Mouse (Mus musculus): Measurements from ENCODE around the gene Adam1b. TPM values are rescaled to one million over a fixed set of nuclear protein-coding genes. Genes with fewer than 3 reads are reported as not detected.
"Not testable (repeated sequence)": the region's sequence is repeated elsewhere in the genome, so short reads cannot be mapped to it uniquely, and the experiment has no call there.

Adam1b gene
- polyA plus RNA-seq, 1 experiment from 2014 or later: 0.10 TPM

DNA sequence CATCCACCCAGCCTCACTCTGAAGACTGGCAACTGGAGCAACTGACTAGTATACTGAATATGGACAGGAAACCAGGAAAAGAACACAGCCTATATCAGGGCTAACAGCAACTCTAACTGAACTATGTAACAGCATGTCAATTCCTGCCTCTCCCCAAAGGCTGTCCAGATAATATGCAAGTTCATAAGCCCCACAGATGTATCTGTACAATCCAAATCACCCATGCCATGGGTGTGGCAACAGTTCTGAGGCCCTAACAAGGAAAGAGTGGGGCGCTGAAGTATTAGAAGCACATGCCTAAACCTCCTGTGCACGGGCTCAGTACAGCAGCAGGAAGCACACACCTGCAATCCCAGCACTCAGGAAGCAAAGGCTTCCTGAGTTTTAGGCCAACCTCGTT is 31.9 kb upstream of the Adam1b start:
- H3K9ac ChIP-seq: no peak overlapping the region
- no peaks in the 10 kb centered on the region for H3K27me3 ChIP-seq
- no peak for ATAC-seq (ENCODE audit: low FRiP score)
- H3K36me3 ChIP-seq (replicated peaks): peaks cover 71% of the 10 kb centered on the region
- peaks cover 5% of the 10 kb centered on the region; the same call in 1 of the 2 replicates for H3K4me1 ChIP-seq
- no peak overlapping the region for H3K4me3 ChIP-seq (replicated peaks)
- no peaks in the 10 kb centered on the region for H3K9me3 ChIP-seq
- 93% methylated on average over 3 of the region's 3 CpGs for WGBS
- H3K27ac ChIP-seq: no peak overlapping the region
- H3K4me2 ChIP-seq: no peak overlapping the region

DNA sequence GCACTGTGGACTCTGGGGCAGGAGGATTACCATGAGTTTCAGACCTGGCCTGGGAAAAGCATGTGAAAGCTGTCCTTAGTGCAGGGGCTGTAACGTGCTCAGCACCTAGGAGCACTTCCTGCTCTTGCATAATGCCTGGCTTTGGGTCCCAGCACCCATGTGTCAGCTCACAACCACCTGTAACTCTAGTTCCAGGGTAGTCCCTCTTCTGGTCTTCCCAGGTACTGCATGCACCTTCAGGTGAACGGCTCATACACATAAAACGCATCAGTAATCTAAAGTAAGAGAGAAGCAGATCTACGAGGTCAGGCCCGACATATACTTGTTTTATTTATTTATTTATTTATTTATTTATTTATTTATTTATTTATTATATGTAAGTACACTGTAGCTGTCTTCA is 31.3 kb upstream of the Adam1b start:
- Histone ChIP-seq H3K9ac (no peak overlapping the region), H3K4me2 (no peak overlapping the region), H3K27me3 (no peaks in the 10 kb centered on the region), H3K9me3 (no peaks in the 10 kb centered on the region), H3K4me3 (replicated peaks) (no peak overlapping the region), H3K4me1 (peaks cover 5% of the 10 kb centered on the region; the same call in 1 of the 2 replicates), H3K36me3 (replicated peaks) (peaks cover 77% of the 10 kb centered on the region), H3K27ac (no peak overlapping the region)
- 93% methylated on average over 5 of the region's 5 CpGs for WGBS
- no peak for ATAC-seq (ENCODE audit: low FRiP score)

DNA sequence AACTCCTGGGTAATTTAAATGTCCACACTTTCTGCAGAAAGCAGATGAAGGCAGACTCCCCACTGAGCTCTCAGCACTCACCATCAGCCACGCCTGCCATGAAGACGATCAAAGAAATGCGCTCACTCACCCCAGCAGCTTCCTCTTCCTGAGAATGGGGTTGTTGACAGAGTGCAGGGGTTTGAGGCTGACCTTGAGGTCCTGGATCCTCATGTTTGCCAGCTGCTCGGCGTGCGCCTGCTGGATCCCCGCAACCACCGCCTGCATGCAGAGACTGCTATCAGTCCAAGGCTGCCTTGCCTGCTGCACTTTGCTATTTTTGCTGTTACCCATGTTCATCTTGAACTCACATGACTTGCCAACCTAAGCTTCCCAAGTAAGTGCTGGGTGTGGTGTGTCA is 23.7 kb upstream of the Adam1b start:
- no peaks in the 10 kb centered on the region for H3K9me3 ChIP-seq
- H3K4me2 ChIP-seq: no peak overlapping the region
- no peak overlapping the region for H3K27ac ChIP-seq
- peaks cover 84% of the 10 kb centered on the region for H3K36me3 ChIP-seq (replicated peaks)
- no peaks in the 10 kb centered on the region for H3K27me3 ChIP-seq
- H3K4me1 ChIP-seq: no peaks in the 10 kb centered on the region
- 93% methylated on average over 8 of the region's 8 CpGs for WGBS
- H3K4me3 ChIP-seq (replicated peaks): no peak overlapping the region
- H3K9ac ChIP-seq: no peak overlapping the region
- ATAC-seq (ENCODE audit: low FRiP score): no peak

DNA sequence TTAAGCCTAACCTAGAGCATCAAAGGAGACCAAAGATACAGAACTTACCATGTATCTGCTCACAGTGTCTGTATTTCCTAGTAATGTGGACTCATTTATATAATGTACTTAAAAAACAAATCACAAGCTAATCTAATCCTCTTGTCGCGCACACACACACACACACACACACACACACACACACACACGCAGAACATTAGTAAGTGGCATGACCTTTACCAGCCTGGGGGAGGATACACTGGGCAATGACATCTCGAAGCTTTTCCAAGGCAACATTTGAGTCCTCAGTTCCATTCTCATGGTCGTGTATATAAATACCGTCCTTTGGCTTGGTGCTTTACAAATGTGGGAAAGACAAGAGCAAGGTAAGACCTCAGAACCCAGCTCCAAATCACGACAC is 23.3 kb upstream of the Adam1b start:
- Histone ChIP-seq H3K27ac (no peak overlapping the region), H3K36me3 (replicated peaks) (peaks cover 83% of the 10 kb centered on the region), H3K4me2 (no peak overlapping the region), H3K9ac (no peak overlapping the region), H3K27me3 (no peaks in the 10 kb centered on the region), H3K9me3 (no peaks in the 10 kb centered on the region), H3K4me1 (no peaks in the 10 kb centered on the region), H3K4me3 (replicated peaks) (no peak overlapping the region)
- no peak for ATAC-seq (ENCODE audit: low FRiP score)
- 90% methylated on average over 7 of the region's 7 CpGs for WGBS

DNA sequence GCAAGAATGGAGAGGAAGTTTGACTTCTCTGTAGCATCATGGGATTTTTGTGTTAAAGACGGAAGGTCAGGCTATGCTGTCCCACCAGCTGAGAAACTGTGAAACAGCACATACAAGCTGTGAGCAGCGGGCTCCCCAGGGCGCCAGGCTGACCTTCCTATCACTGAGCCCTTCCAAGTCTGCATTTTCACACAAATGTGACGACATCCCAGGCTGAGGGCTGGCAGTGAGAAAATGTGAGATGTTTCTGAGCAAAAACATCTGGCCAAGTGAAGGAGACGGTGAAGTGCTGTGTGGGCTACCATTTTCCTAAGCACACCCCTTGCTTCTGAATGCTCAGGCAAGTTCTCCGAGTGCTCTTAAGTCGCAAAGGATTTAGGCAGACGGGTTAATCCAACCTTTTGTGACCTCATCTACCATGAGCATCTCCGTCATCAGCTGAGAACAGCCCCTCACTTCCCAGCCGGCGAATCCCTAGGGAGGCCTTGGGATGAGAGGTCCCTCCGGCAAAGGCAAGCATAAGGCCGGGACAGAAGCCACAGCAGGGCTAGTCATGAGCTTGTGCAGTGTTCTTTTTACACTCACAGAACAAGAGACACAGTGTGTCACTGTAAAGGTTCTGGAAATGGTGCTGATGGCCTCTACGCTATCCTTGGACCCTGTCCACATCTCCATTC is 22.7 kb upstream of the Adam1b start:
- H3K9ac ChIP-seq: no peak overlapping the region
- H3K27ac ChIP-seq: no peak overlapping the region
- no peak for ATAC-seq (ENCODE audit: low FRiP score)
- no peak overlapping the region for H3K4me3 ChIP-seq (replicated peaks)
- H3K4me1 ChIP-seq: no peaks in the 10 kb centered on the region
- no peaks in the 10 kb centered on the region for H3K9me3 ChIP-seq
- 96% methylated on average over 14 of the region's 14 CpGs for WGBS
- H3K27me3 ChIP-seq: no peaks in the 10 kb centered on the region
- H3K36me3 ChIP-seq (replicated peaks): peaks cover 83% of the 10 kb centered on the region
- no peak overlapping the region for H3K4me2 ChIP-seq

DNA sequence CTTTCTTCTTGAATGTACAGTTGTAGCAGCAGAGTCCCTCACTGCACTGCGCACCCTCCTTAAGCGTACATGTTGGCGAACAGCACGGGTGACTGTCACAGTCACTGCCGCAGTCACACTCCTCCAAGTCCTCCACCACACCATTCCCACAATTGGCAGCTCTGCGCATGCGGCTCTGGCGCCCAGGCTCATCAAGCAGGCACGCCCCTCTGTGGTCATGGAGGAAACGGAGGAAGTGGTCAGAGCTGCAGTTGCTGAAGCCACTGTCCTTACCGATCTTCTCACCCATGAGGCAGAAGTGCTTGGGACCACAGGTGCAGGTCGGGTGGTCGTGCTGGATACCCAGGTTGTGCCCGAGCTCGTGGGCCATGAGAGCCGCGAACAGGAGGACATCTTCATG is 16.5 kb upstream of the Adam1b start:
- H3K36me3 ChIP-seq (replicated peaks): peaks cover 46% of the 10 kb centered on the region
- H3K27ac ChIP-seq; H3K9me3 ChIP-seq; H3K4me1 ChIP-seq; H3K27me3 ChIP-seq; ATAC-seq (ENCODE audit: low FRiP score); H3K9ac ChIP-seq; H3K4me3 ChIP-seq (replicated peaks); H3K4me2 ChIP-seq: not testable (repeated sequence)
- WGBS: 92% methylated on average over 11 of the region's 17 CpGs

DNA sequence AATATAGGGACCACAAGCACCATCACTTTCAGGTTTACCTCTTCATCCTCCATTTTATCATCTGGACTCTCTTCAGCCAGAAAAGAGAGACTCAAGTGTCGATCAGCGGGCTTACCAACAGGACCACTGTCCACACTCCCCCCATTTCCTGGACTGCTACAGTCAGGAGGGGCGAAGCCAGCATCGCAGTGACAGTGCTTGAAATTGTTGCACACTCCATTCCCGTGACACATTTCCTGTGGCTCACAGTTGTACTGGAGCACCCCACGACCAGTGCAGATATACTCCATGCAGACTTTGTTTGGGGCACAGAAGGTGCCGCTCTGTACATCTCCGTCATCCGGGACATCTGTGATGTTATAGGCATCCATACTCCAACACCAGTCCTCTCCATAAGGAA is 15.7 kb upstream of the Adam1b start:
- H3K4me3 ChIP-seq (replicated peaks): no peak overlapping the region
- H3K27ac ChIP-seq: no peak overlapping the region
- H3K27me3 ChIP-seq: no peaks in the 10 kb centered on the region
- 95% methylated on average over 9 of the region's 9 CpGs for WGBS
- H3K4me1 ChIP-seq: no peaks in the 10 kb centered on the region
- H3K4me2 ChIP-seq: no peak overlapping the region
- H3K36me3 ChIP-seq (replicated peaks): peaks cover 38% of the 10 kb centered on the region
- no peak overlapping the region for H3K9ac ChIP-seq
- H3K9me3 ChIP-seq: no peaks in the 10 kb centered on the region
- ATAC-seq (ENCODE audit: low FRiP score): no peak

DNA sequence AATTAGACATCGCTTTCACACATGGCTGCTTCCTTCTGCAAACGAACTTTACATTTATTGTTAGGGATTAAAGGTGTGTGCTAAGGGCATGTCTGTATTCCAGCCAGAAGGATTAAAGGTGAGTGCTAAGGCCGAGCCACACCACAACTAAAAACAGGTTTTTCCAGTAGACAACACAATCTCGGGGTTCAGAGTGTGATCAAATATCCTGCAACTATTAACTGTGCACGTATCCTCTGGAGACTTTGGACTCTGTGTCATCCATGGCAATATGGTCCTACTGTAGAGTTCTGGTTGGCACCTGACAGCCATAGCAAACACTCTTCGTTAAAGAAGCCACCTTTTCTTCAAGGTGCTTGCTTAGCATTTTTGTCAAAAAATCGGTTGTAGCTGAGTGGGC is 6.8 kb upstream of the Adam1b start:
- Histone ChIP-seq H3K27me3 (no peaks in the 10 kb centered on the region), H3K27ac (no peak overlapping the region), H3K36me3 (replicated peaks) (no peaks in the 10 kb centered on the region), H3K4me3 (replicated peaks) (no peak overlapping the region), H3K4me2 (no peak overlapping the region), H3K4me1 (no peaks in the 10 kb centered on the region), H3K9me3 (no peaks in the 10 kb centered on the region), H3K9ac (no peak overlapping the region)
- WGBS: 82% methylated on average over 7 of the region's 7 CpGs
- no peak for ATAC-seq (ENCODE audit: low FRiP score)

DNA sequence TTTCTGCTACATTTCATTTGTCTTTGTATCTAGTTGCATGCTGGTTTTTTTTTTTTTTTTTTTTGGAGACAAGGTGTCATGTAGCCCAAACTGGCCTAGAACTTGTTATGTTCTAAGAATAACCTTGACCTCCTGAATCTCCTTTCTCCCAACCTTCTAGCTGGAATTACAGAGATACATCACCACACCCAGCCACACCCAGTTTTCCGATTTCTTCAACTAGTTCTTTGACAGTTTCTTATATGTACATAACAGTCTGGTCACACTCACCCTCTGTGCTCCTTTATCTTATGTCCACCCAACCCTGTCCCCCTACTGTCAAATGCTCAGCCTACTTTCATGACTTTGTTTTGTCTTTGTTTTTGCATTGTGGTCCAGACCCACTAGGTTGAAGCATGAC is 3.6 kb upstream of the Adam1b start:
- ATAC-seq (ENCODE audit: low FRiP score): no peak
- no peak overlapping the region for H3K4me2 ChIP-seq
- 100% methylated on average over 1 of the region's 1 CpGs for WGBS
- H3K27ac ChIP-seq: no peak overlapping the region
- no peaks in the 10 kb centered on the region for H3K9me3 ChIP-seq
- no peak overlapping the region for H3K4me3 ChIP-seq (replicated peaks)
- H3K27me3 ChIP-seq: no peaks in the 10 kb centered on the region
- no peaks in the 10 kb centered on the region for H3K36me3 ChIP-seq (replicated peaks)
- H3K9ac ChIP-seq: no peak overlapping the region
- no peaks in the 10 kb centered on the region for H3K4me1 ChIP-seq

DNA sequence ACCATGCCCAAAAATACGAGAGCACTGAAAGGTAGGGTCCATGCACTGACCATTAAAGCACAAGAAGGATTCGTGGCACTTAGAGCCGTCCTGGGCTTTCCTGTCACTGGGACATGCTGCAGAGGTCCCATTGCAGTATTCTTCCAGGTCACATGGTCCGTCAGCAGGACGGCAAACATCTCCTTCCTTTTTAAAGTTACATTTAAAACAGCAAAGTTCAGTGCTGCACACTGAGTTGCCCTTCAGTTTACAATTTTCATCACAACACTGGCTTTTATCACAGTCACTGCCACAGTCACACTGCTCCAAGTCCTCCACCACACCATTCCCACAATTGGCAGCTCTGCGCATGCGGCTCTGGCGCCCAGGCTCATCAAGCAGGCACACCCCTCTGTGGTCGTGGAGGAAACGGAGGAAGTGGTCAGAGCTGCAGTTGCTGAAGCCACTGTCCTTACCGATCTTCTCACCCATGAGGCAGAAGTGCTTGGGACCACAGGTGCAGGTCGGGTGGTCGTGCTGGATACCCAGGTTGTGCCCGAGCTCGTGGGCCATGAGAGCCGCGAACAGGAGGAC is 1.7 kb downstream of the Adam1b start:
- not testable (repeated sequence) for H3K9me3 ChIP-seq; H3K36me3 ChIP-seq (replicated peaks); H3K27ac ChIP-seq; H3K27me3 ChIP-seq; H3K9ac ChIP-seq; H3K4me3 ChIP-seq (replicated peaks); H3K4me2 ChIP-seq; ATAC-seq (ENCODE audit: low FRiP score); H3K4me1 ChIP-seq
- WGBS: 81% methylated on average over 11 of the region's 17 CpGs

DNA sequence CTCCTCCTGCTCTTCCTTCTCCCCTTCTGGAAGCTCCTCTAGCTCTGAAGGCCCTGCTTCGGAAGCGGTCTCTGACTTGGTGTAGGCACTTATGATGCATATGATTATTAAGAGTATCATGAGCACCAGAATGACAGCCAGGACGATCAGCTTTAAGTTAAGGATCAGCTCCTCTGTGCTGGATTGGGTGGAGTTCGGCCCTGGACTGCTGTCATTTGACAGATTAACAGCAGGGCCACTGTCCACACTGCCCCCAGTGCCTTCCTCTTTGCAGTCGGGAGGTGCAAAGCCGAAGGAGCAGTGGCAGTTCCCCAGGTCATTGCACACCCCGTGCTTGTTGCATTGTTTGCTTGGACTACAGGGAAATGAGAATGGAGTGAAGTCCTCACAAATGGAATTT is 2.5 kb downstream of the Adam1b start:
- WGBS: 81% methylated on average over 7 of the region's 7 CpGs
- H3K27ac ChIP-seq: no peak overlapping the region
- H3K4me3 ChIP-seq (replicated peaks): no peak overlapping the region

DNA sequence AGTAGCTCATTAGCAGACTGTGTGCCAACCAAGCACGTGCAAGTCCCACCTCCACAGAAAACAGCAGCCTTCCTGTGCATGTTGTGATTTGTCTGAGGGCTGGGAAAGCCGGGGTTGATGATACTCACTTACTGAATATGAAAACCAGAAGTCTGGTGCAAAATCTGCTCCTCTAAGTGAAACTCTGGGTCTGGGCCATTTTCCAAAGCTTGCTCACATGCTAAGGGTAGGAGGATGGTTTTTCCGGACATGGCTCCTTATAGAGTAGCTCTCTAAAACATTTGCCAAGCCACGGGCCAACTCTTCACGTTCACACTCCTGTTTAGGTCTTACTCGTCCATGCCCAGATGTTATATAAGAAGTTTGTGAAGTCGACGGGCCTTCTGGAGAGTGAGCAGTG is 9.9 kb downstream of the Adam1b start:
- WGBS: 77% methylated on average over 8 of the region's 8 CpGs
- no peak overlapping the region for H3K4me2 ChIP-seq
- ATAC-seq (ENCODE audit: low FRiP score): no peak
- H3K4me1 ChIP-seq: no peaks in the 10 kb centered on the region
- H3K27ac ChIP-seq: no peak overlapping the region
- H3K27me3 ChIP-seq: no peaks in the 10 kb centered on the region
- no peaks in the 10 kb centered on the region for H3K9me3 ChIP-seq
- no peak overlapping the region for H3K4me3 ChIP-seq (replicated peaks)
- no peak overlapping the region for H3K9ac ChIP-seq
- H3K36me3 ChIP-seq (replicated peaks): no peaks in the 10 kb centered on the region

More for the DNA sequence above, 2.5 kb downstream of the Adam1b start:
- no peaks in the 10 kb centered on the region for H3K4me1 ChIP-seq
- no peaks in the 10 kb centered on the region for H3K27me3 ChIP-seq
- ATAC-seq (ENCODE audit: low FRiP score): no peak
- no peak overlapping the region for H3K4me2 ChIP-seq
- no peaks in the 10 kb centered on the region for H3K36me3 ChIP-seq (replicated peaks)
- H3K9ac ChIP-seq: no peak overlapping the region
- H3K9me3 ChIP-seq: no peaks in the 10 kb centered on the region

DNA sequence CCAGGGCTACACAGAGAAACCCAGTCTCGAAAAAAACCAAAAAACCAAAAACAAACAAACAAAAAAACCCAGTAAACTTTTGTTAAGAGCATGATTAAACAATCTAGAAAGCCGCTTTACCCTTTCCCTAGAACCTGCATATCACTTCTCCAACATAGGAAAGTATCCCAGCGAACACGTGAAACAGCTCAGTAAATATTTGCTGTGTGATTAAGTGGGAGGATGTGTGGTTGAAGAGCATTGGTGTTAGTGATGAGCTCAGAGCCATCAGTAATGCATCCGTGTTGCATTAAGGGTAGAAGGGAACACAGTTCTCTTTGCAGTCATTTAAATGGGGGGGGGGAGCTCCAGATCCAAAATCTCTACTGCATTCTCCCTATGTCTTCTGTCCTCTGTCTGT is 18.4 kb downstream of the Adam1b start:
- H3K36me3 ChIP-seq (replicated peaks): no peaks in the 10 kb centered on the region
- H3K27me3 ChIP-seq: no peaks in the 10 kb centered on the region
- no peak for ATAC-seq (ENCODE audit: low FRiP score)
- no peak overlapping the region for H3K9ac ChIP-seq
- no peaks in the 10 kb centered on the region for H3K4me1 ChIP-seq
- no peak overlapping the region for H3K27ac ChIP-seq
- no peak overlapping the region for H3K4me3 ChIP-seq (replicated peaks)
- H3K9me3 ChIP-seq: no peaks in the 10 kb centered on the region
- 87% methylated on average over 5 of the region's 5 CpGs for WGBS
- no peak overlapping the region for H3K4me2 ChIP-seq

All from forebrain, embryonic 12.5 days (tissue).